Mouse (Mus musculus) frontal cortex, adult (tissue): Measurements from ENCODE around the gene Cpsf6.

Experiments used
- ATAC-seq: cut with Nextera tagmentation; 2 replicates; pipeline ENCODE4 v1.9.2; 2017; ENCODE audit warnings: mild to moderate bottlenecking, moderate library complexity, mixed read lengths; ENCODE audit not compliant: low TSS enrichment

Cpsf6 gene

GRCm38 (mm10) chr10:117337946-117338345 is 41.9 kb downstream of the Cpsf6 start:
- no peak for ATAC-seq

- no peak for ATAC-seq
Observed at GRCm38 (mm10) chr10:117335649-117336048, 44.2 kb downstream of the Cpsf6 start.

GRCm38 (mm10) chr10:117330521-117330920 is 49.3 kb downstream of the Cpsf6 start:
- peak; percentile 63; the same call in 1 of the 2 replicates for ATAC-seq

- no peak for ATAC-seq
Observed at GRCm38 (mm10) chr10:117323782-117324181, 56.0 kb downstream of the Cpsf6 start.

GRCm38 (mm10) chr10:117322630-117323029 is 57.2 kb downstream of the Cpsf6 start:
- no peak for ATAC-seq

- no peak for ATAC-seq
Observed at GRCm38 (mm10) chr10:117320571-117320981, 59.2 kb downstream of the Cpsf6 start.

- ATAC-seq = no peak
Observed at GRCm38 (mm10) chr10:117316391-117316790, 63.4 kb downstream of the Cpsf6 start.

GRCm38 (mm10) chr10:117313133-117313532 is 66.7 kb downstream of the Cpsf6 start:
- no peak for ATAC-seq

DNA sequence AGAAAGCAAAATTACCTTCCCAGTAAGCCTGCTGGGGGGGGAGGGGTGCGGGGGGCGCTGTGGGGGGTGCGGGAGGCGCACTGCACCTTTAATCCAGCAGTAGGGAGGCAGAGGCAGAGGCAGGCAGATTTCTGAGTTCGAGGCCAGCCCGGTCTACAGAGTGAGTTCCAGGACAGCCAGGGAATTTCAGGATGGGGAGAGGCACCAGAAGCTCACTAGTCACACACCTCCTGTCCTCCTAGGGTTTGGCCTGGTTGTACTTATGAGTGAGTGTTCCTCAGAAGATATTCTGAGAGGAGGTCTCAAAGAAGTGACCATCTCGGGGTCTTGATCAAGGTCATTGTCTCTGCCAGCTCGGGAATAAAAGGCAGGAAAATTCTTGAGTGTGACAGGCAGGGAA is 67.6 kb downstream of the Cpsf6 start:
- no peak for ATAC-seq

DNA sequence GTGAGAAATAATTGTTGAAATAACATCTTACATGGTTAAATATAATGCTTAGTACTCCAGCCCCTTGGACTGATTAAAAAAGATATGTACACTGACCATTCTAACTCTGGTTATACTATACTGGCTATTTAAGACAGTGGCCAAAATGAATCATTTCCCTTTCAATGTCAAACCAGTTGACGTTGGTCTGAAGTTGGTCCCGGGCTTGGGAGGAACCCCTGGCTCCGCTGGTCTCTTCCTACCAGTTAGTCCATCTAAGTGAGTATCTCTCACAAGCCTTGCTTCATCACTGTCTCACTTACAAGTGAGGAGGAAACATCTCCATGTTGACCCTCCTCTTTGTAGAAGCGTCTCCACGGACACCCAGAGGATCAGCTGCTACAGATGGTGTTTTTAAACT is 75.4 kb downstream of the Cpsf6 start:
- no peak for ATAC-seq

DNA sequence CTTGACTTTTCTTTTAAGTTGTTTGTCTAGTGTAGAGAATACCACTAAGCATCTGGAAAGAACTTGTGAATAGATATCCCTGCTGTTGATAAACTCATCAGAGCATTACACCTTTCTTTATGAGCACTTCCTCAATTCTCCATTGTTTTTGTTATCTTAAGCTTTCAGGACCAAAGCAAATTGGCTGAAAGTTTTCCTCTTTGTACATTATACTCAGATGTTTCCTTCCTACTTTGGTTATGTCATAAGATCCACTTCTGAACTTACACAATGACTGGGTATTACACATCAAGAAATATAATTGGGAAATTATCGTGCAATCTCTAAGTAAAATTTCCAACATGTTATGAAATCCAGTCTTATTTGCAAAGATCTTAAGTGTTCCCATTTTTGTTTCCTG is 78.1 kb downstream of the Cpsf6 start:
- no peak for ATAC-seq

GRCm38 (mm10) chr10:117299901-117300520 is 79.8 kb downstream of the Cpsf6 start:
- ATAC-seq = no peak

- no peak for ATAC-seq
Observed at GRCm38 (mm10) chr10:117299106-117299505, 80.7 kb downstream of the Cpsf6 start.

DNA sequence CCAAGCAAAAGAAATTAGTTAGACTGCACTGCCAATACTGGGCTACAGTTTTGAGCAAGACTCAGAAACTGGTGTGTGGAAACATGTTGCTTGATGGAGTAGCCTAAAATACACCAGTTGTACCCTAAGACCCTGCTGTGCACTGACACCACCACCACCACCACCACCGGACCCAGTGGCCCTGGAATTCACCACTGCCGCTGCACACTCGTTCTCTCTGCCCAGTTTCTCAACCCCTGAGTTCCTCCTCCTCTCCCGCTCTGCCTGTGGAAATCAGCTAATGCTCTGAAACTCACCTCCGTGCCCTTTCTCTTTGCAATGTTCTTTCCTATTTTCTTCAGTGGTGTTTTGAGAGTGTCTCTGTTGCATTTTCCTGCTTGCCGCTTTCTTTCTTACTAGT is 81.5 kb downstream of the Cpsf6 start:
- no peak for ATAC-seq
